Mouse (Mus musculus) testis, postnatal 10 days (tissue): ENCODE measurements around the gene Sertad2.

Source experiments
- DNase-seq: peaks from one replicate; pipeline ENCODE4 v3.0.0; 2021; ENCODE audit warnings: low spot score

Sertad2 gene

DNA sequence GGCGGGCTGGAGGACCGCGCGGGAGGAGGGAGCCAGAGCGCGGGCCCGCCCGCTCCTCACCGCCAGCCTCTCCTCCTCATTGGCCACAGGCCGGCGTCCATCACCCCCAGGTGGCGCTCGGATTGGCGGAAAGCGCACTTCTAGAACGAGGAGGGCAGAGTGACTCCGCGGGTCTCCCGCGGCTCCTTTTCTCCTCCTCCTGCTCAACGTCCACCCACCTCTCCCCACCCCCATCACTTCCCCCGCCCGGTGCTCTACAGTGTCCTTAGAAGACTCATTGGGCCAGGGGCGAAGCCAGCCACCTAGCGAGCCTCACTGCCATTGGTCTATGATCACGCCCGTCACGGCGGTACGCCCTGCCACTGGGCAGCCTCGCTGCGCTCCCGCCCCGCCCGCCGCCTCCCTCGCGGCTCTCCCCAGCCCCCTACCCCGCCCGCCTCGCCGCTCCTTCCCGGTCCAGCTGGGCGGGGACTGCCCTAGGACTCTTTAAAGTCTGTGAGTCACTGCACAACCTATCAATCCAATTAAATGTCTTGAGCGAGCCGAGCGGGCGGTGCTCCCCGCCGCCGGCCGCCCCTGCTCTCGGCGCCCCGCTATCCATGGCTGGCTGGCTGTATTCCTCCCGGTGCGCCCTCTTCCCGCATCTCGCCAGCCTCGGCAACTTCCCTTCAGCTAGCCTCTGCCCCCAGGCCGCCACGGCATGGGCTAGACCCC, at the start of gene Sertad2:
TSS of gene Sertad2 (plus strand) at position 515 of the 714 bp plus-strand sequence.
- DNase-seq: peak; percentile 99

DNA sequence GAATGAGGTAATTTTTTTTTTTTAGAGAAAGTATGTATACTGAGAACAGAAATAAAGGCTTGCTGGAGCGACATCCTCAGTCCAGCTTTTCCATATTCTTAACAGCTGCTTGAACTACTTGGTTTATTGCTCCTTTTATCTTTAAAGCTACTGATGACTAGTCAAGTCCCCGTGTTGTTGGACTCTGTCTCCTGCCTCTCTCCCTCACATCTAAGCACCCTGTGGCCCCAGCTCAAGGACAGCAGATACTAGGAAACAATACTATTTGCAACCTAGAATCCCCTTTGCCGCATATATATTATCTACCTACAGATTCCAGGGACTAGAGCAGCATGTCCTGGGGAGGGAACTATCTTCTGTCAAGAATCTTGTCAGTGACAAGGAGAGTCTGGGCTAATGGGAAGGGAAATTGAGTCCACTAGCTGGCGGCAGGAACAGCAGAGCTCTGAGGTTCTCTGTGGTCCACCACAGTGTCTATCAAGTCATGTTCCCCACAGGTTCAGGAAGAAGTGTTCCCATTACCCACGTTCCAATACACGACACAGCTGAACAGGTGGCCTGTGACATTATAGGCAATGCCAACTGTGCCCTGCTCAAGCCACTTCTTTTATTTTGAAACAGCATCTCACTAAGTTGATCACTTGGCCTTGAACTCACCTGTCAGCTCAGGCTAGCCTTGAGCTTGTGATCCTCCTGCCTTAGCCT, 49.0 kb upstream of the Sertad2 start:
- DNase-seq: no peak

DNA sequence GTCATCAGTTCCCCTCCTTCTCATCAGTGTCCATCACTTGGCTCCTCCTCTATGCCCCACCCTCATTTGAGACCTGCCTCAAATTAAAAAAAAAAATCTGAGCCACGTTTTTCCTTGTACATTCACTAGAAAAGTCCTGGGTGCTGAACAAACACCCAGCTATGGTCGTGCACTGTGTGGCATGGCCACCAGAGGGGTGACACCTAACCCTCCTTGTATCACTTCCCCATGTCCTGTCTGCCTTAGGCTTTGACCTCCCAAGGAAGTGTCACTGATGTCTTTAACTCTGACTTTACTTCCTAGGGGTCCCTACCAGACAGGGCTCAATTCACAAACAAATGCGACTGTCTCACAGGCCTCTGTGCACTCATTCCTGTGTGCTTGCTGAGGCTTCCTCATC, 42.5 kb upstream of the Sertad2 start:
- DNase-seq: no peak

DNA sequence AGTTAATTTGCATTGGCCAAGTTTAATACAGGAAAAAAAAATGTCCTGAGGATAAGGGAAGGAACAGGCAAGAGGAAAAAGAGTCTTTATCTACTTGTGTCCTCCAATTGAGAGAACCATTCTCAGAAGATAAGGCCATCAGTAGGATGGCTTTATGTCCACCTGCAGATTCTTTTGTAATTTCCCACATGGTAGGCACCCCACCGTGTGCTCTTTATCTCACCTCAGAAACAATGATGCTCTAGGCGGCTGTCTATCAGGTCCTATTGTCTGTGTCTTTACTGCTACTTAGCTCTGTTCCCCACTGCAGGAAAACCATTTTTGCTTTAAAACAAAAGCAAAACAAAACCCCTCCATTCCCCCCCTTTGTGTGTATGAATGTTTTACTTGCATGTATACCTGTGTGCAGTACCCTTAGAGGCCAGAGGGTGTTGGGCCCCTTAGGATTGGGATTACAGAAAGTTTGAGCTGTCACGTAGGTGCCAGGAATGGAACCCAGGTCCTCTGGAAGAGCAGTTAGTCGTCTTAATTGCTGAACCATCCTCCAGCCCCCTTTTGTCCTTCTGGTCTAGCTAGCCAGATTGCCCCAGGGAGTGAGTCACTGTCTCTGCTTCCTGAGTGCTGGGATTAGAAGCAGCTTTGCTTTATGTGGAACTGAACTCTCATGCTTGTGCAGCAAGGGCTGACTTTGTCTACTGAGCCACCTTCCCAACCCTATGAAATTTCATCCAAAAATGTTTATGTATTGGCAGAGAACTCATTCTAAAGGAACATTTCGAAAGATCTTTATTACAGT, 41.7 kb upstream of the Sertad2 start:
- no peak for DNase-seq

DNA sequence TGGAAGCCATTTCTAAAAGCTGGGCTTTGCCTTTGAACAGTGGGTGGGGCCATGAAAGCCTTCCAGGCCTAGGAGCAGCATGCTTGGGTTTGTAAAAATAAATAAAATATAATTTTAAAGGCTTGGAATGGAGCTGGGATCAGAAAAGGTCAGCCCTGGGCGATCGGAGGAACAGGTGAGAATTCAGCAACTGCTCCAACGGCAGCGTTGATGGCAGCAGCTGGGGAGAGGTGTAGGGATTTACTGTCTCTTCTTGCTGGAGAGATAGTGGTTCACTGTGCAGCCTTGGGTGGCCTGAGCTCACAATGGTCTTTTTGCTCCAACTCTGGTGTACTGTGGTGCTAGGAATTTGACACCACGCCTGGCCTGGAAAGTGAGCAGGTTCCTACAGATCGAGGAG, 29.5 kb upstream of the Sertad2 start:
- no peak for DNase-seq

DNA sequence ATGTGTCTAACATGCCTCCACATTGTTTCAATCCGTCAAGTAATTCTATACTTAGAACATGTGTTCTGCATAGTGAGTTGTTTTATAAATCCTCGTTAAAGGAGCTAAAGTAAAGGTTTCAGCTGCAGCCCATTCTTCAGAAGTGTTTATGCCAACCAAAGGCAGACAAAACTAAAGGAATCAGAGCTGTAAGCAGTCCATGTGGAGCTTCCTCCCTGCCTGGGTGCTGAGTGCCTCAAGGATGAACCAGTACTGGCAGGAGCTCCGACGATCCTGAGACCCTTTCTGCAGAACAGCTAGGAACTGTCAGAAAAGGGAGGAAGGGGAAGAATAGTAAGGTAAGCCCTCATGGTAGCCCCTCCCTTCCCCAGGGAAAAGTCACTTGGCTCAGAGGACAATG, 28.3 kb upstream of the Sertad2 start:
- DNase-seq: no peak

DNA sequence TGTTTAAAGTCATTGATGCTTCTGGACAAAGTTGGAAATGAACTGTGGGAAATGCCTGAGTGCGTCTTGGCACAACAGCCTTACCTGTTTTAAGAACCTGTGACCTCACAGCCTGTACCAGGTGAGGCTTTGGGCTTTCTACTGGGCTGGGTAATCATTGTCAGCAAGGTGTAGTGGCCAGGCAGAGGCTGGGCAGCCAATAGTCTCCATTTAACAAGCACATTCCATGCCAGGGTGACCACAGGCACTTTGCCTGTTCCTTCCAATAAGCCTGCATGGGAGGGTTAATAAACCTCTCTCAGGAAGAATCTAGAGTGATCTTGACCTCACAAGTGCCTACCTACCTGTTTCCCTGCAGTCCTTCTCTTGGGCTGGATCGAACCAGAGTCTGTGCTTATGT, 21.7 kb upstream of the Sertad2 start:
- no peak for DNase-seq

DNA sequence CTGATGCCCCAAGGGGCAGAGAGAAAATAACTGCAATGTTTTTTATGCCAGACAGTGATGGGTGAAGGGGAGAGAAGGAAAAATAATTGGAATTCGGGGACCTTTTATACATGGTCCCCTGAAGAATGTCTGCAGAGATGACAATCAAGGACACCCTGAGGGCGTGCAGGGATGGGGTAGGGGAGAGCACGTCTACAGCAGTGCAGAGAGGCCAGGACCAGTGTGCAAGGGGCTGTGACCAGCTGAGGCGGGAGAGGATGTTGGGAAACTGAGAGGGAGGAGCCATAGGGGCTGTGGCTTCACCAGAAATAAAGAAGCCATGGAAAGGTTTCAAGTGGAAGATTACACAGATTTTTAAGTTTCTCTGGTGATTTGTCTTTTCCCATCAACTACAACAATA, 20.3 kb upstream of the Sertad2 start:
- no peak for DNase-seq

DNA sequence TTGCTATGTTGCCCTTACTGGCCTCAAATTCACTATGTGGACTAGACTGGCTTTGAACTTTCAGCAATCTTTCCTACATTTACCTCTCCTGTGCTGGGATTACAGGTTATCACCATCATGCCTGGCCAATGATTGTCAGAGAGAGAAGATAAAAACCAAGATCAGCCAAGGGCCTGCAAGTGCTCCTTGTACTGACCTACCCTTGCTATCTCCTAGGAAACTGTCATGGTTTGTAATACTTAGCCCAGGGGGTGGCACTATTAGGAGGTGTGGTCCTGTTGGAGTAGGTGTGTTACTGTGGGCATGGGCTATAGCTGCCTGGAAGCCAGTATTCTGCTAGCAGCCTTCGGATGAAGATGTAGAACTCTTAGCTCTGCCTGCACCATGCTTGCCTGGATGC, 18.6 kb upstream of the Sertad2 start:
- DNase-seq: no peak

DNA sequence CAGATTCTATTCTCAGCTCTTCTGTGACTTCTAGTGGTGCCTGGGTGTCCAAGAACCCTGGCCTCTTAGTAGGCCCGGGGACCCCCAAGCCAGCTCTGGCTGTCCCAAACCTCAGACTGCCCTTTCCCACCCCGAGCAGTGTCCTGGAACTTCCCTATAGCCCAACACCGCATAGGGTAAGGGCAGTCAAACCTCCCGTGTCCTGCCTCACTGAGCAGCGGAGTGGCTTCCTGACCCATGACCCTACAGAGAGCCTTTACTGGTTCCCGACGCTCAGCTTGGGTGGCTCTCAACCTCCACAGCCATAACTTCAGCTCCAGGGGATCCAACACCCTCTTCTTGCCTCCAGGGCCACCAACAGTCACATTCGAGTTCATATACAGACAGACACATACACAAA, 17.1 kb upstream of the Sertad2 start:
- DNase-seq: no peak

DNA sequence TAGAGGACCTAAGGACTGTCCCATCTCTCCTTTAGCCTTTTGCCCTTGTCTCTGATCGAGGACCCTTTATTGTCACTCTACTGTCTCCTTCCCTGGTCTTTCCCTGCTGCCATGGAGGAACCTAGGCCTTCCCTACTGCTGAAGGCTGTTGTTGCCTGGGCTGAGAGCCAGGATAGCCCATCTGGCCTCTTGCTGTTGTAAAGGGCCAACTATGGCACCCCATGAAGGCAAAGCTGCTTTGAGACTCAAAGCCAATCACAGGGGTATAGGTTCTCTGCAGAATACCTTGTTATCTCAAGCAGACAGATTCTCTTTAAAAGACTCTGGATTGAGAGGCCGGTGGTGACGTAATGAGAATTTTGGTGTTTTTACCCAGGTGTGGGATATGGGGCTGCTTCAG, 15.2 kb upstream of the Sertad2 start:
- DNase-seq: no peak

DNA sequence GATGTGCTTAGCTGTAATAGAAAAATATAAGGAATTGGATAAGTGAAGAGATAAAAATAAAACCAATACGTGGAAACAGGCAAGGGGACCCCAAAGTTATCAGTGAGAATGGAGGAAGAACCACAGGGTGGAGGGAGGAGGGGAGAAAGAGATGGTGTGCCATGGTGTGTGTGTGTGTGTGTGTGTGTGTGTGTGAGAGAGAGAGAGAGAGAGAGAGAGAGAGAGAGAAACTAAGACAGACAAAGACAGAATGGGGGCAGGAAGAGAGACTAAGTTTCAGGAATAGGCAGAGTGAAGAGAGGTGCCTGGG, 11.4 kb upstream of the Sertad2 start:
- no peak for DNase-seq

DNA sequence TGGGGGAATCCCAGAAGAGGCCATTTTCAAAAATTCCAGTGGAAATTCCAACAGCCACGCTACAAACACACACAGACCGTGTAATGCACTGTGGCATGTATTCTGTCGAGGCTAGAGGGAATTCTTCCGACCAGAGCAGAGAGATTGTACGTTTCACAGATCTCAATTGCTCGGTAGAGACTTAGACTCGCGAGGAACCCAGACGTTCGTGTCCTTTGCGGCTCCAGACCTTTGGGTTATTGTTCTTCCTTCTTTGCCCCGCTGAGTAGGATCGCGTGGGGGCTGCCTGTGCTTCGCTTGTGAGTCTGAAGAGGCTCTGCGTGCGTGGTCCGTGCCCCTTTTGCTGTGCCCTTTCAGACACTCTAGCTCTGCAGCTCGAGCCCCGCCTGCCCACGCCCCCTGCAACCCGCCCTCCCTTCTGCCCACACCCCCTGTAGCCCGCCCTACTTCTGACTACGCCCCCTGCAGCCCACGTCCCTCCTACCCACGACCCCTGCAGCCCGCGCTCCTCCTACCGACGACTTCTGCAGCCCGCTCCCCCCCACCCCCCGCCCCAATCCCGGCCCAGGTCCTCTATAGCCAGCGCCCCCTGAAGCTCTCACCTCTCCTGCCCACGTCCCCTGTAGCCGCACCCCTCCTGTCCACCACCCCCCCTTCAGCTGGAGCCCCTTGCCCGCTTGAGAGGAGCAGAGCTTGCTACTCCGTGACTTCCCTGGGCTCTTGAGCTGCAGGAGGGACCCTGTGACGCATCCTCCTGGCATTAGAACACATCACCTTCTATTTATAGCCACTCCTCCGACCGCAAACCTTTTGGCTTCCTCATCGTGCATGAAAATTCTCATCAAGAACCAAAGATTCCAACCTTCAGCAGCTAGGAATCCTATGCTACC, 10.8 kb upstream of the Sertad2 start:
- peak; percentile 78 for DNase-seq

DNA sequence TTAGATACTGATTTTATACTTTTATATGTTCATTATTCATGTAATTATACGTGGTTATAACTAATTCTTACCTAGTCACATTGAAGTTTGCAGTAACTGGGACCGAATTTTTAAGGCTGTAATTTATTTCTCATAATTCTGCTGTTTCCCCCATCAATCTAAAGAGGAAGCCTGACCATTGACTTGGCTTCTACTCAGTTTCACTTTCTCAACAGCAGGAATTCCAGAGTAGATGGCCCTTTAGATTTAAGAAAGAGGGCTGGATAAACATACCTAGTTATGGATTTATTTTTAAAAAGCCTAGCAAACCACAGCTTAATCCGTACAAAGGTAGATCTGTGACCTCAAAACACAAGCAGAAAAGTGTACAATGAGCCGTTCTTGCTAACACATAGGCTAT, 9.8 kb upstream of the Sertad2 start:
- DNase-seq: no peak

DNA sequence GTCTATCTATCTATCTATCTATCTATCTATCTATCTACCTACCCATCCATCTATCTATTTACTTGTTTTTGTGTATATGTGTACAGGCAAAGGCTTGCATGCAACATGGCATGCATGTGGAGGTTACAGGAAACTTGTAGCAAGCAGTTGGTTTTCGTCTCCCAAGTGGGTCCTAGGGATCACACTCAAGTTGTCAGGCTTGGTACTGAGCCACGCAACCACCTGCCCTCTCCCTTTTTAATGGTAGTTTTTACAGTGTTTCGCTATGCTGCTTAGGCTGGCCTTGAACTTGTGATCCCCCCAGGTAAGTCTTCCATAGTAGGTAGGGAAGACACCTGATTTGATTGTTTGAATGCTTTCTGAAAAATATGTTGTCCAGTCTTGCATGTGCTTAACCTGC, 5.8 kb upstream of the Sertad2 start:
- DNase-seq: no peak

DNA sequence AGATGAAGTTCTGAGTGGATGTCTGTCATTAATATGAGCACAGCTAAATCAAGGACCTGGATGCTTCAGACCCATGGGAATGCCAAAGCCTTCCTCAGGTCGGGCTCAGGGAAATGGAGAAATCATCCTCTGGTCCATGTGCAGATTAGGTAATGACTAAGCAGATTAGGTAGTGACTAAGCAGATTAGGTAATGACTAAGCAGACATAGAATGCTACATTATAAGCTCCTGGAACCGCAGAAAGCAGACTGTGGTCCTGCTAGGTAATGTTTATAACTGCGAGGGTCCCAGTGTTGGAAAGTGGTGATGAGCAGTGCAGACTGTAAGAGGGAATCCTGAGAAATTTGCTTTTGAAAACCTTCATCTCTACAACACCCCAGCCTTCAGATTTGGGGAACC, 4.6 kb upstream of the Sertad2 start:
- no peak for DNase-seq

DNA sequence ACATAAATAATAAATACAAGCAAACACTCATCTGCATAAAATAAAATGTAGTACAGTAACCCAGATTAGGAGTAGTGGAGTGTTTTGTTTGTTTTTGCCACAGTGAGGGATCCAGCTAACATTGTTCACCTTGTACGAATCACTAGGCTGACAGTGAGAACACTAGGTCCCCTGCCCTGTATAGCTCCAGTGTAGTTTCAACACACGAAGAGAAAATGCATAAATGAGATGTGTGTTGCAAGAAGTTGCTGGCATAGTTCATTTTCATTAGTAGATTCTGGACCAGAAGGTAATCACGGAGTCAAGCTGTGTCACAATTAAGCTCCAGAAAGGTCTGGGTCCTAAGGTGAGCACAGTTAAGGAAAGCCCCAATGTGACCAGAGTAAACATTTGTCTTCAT, 1.8 kb upstream of the Sertad2 start:
- no peak for DNase-seq

DNA sequence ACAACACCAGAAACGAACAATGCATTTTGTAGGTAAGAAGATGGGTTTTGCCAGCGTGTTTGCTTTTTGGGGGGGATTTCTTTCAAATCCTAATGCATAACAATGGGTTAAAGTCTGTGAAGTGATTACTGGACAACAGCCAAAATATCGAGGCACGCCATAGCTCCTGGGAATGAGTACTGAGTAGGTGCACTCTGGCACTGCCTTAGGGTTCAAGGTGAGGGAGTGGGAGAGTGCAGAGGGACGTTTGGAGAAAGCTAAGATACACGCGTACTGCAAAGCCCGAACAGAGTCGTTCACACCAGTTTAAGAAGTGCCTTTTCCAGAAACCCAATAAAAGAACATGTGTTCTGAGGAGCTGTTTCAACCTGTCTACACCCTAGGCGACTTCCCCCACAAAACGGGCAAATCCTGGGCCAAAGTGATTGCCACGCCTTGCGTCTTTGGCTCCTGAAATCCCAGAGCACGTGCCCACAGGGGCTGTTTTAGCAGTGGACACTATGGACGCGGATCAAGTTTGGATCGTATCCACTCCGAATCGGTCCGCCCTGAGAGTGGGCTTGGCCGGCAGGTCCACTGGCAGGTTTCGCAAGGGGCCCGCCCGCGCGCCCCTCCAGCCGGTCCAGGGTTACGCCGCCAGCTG, 937 bp upstream of the Sertad2 start:
- no peak for DNase-seq

DNA sequence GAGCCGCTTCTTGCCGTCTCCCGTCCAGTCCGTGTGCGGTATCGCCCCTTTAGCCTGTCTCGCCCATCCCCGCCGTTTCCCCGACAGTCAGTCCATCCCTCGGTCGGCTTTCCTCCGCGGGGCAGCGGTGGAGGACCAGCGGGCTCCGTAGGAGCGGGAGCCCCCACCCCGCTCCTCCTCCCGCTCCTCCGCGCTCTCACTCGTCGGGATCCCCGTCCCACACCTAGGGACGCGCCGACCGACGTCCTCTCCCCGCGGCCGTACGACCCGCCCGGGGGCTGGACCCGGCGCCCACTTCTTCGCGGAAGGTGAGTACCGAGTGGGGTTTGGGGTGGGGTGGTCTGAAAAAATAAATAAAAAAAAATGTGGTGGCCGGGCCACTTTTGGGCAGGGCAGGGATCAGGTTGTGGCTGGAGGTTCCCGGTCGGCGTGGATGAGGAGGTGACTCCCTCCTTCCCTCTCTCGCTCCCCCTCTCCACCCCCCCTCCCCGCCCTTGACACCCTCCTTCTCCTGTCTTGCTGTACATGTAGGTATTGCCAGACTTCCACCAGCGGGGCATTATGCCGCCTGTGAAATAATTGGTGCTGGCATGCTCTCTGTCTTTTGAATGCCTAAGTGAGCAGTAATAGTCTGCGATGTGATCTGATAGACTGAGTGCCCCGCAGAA, 534 bp downstream of the Sertad2 start:
- peak; percentile 71 for DNase-seq

DNA sequence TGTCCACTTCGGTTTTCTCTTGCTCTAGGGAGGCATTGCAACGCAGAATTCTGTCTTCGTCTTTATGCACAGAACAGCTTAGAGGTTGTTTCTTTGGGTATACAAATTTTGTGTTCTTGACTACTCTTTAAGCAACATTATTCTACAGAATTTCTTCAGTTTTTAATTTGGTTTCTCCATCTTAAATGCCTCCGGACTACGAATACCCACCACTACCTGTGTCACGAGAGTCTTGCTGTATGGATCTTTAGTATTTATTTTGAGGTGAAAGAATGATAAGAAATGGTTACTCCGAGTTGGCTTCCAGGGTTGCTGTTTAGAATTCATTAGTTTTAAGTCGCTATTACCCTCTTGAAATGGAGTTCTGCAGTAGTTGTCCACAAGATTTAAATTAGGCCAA, 1.3 kb downstream of the Sertad2 start:
- no peak for DNase-seq

DNA sequence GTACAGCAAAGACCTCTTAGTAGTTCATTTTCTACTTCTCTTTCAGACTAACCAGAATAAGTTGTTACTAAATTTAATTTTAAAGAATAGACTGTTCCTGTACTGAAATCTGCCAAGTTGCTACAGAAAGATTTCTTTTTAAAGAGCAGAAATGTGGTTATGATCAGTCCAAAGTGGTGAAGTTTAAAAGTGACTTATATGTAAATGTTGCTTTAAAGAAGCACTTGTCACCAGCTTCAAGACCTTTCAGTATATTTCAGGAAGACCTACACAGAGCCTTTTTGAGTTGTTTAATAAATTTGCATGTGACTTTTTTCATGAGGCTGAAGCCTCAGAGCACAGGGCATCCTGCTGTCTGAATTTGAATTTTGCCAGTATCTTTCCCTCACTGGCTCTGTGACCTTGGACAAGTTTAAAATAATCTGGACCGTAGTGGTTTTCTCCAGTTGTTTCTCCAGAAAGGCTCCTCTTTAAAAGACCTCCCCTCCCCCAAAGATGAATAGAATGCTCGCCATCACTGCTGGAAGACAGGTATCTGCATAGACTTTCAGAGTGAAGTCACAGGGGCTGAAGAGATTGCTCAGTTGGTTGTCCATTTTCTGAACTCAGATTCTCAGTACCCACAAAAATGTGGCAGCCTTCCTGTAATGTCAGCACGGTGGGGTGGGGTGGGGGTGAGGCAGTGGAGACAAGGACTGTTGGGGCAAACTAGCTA, 1.9 kb downstream of the Sertad2 start:
- no peak for DNase-seq
